8 mouse cellular contexts compared by ENCODE assay signal in genomic region chr8:84256822-84257610, GRCm38 (mm10). TPM values are rescaled to one million over a fixed set of nuclear protein-coding genes. Genes with fewer than 3 reads are reported as not detected.
DNase-seq lines count a peak whose midpoint lies in the region; ATAC-seq lines count a peak whose summit lies in the region.

Gene Mri1, minus strand, starts transcription at chr8:84257326.

- H3K9me3 ChIP-seq in hindbrain, embryonic 15.5 days = no peaks in the 10 kb centered on the region
- no peaks in the 10 kb centered on the region for H3K9me3 ChIP-seq in megakaryocyte, embryonic 14.5 days

- peak; percentile 86 for ATAC-seq in hindbrain, embryonic 15.5 days (ENCODE audit: low FRiP score, low read depth)

- H3K9ac ChIP-seq in hindbrain, embryonic 15.5 days = peak within 1 kb of the TSS; percentile 84

- H3K4me2 ChIP-seq in hindbrain, embryonic 15.5 days = peak within 1 kb of the TSS; percentile 84

- WGBS in hindbrain, embryonic 15.5 days = under 1% methylated on average over 64 of the region's 64 CpGs

- H3K36me3 ChIP-seq in hindbrain, embryonic 15.5 days = peaks cover 59% of the 10 kb centered on the region
- peaks cover 82% of the 10 kb centered on the region for H3K36me3 ChIP-seq in megakaryocyte, embryonic 14.5 days (replicated peaks; ENCODE audit: low read length)

- H3K4me3 ChIP-seq in hindbrain, embryonic 15.5 days = peak within 1 kb of the TSS; percentile 82
- peak within 1 kb of the TSS; percentile 96 for H3K4me3 ChIP-seq in megakaryocyte, embryonic 14.5 days (replicated peaks)

- peak within 1 kb of the TSS; percentile 93 for H3K27ac ChIP-seq in hindbrain, embryonic 15.5 days (replicated peaks)

- peak; percentile 94 for DNase-seq in adipocyte (ENCODE audit: low spot score)
- peak; percentile 67 to 81 for DNase-seq in cerebellum, postnatal 4 days (ENCODE audit: low spot score in 2 of 2)
- DNase-seq in gastrocnemius, adult 18-20 months (ENCODE audit: low spot score) = peak; percentile 83
- DNase-seq in left cerebral cortex, adult 8-10 months (ENCODE audit: low spot score in 2 of 2) = peak; percentile 55 to 72
- DNase-seq in right cerebral cortex, postnatal 10 days (ENCODE audit: low spot score in 2 of 2) = peak; percentile 92 to 93
- peak; percentile 83 for DNase-seq in urinary bladder, postnatal 14 days (ENCODE audit: low spot score)

- peaks cover 18% of the 10 kb centered on the region for H3K4me1 ChIP-seq in hindbrain, embryonic 15.5 days (replicated peaks)
- peaks cover 81% of the 10 kb centered on the region for H3K4me1 ChIP-seq in megakaryocyte, embryonic 14.5 days

- no peaks in the 10 kb centered on the region for H3K27me3 ChIP-seq in hindbrain, embryonic 15.5 days
- H3K27me3 ChIP-seq in megakaryocyte, embryonic 14.5 days (replicated peaks) = no peaks in the 10 kb centered on the region

RNA-seq across cellular contexts. Expression of gene Mri1, which starts in this region (rescaled TPM):
- total RNA-seq in gastrocnemius, adult 18-20 months (2021) = 10 to 100 TPM; 13.8 to 19.7 TPM
- polyA plus RNA-seq in hindbrain, embryonic 15.5 days (2015; fragmentation: Nextera tagmentation; extraction: Ambion mirVana) = 45.6 and 48.4 TPM in 2 replicates
- 10 to 100 TPM; 14.3 to 18.7 (median 16.2) TPM for total RNA-seq in left cerebral cortex, adult 8-10 months (2022)
- 106 and 208 TPM in 2 replicates for polyA plus RNA-seq in megakaryocyte, embryonic 14.5 days (2012; ENCODE audit: insufficient read depth, low replicate concordance)

Comparison
In these comparisons a context has a peak if more than half of its experiments do, and no peak if none do; other contexts are left out.
1. Peak in every context shown above with its lines: DNase-seq, ATAC-seq, H3K4me3 ChIP-seq and H3K27ac ChIP-seq.